Mouse (Mus musculus) kidney, embryonic 16.5 days (tissue): ENCODE measurements around the gene Aldh3b2. TPM values are rescaled to one million over a fixed set of nuclear protein-coding genes. Genes with fewer than 3 reads are reported as not detected.

Source experiments
- ATAC-seq: fragments of 200-750 bp; cut with Nextera tagmentation; 2 replicates; pipeline ENCODE4 v1.8.0; 2017; ENCODE audit warnings: moderate TSS enrichment; ENCODE audit not compliant: low FRiP score, low TSS enrichment
- H3K27ac ChIP-seq: fragments of 300-500 bp; sonication (generic); 2 replicates; pipeline ENCODE4 v1.5.1; 2014; ENCODE audit warnings: low read length
- H3K27me3 ChIP-seq: fragments of 300-500 bp; sonication (generic); 2 replicates; pipeline ENCODE4 v1.6.1; 2014; ENCODE audit warnings: low read length, control low read depth, mixed read lengths; ENCODE audit not compliant: insufficient read depth
- H3K36me3 ChIP-seq: fragments of 300-500 bp; sonication (generic); 2 replicates; pipeline ENCODE4 v1.6.1; 2014; ENCODE audit warnings: low read length, control low read depth, mixed read lengths; ENCODE audit not compliant: insufficient read depth
- H3K4me1 ChIP-seq: fragments of 300-500 bp; sonication (generic); 2 replicates; pipeline ENCODE4 v1.6.1; 2014; ENCODE audit warnings: low read length, control low read depth, mixed read lengths; ENCODE audit not compliant: insufficient read depth
- H3K4me2 ChIP-seq: fragments of 300-500 bp; sonication (generic); replicated peaks from 2 replicates; pipeline ENCODE4 v1.6.1; 2014; ENCODE audit warnings: low read depth, low read length
- H3K4me3 ChIP-seq: fragments of 300-500 bp; sonication (generic); 2 replicates; pipeline ENCODE4 v1.5.1; 2014; ENCODE audit warnings: mild to moderate bottlenecking, low read length
- H3K9ac ChIP-seq: fragments of 300-500 bp; sonication (generic); replicated peaks from 2 replicates; pipeline ENCODE4 v1.6.1; 2014; ENCODE audit warnings: low read length
- H3K9me3 ChIP-seq: fragments of 300-500 bp; sonication (generic); 2 replicates; pipeline ENCODE4 v1.6.1; 2016; ENCODE audit warnings: low read length, control low read depth
- WGBS: fragments of 180-500 bp; shearing (Covaris S2); extraction: QIAGEN DNeasy Blood & Tissue Kit; methylation state at CpG from one replicate; pipeline ENCODE4 v1.1.7; 2014; 5-methylcytosine and 5-hydroxymethylcytosine counted together
- polyA plus RNA-seq: library from polyadenylated mRNA; unstranded; fragments of >200 nt; fragmentation: Nextera tagmentation; extraction: Ambion mirVana; gene quantifications from 2 replicates; pipeline ENCODE4 v1.2.1, GENCODE M21; 2015

The Aldh3b2 gene
- polyA plus RNA-seq, 1 experiment from 2014 or later = 5.1 TPM

- Histone ChIP-seq H3K4me3 (no peak within 1 kb of the TSS), H3K27me3 (no peaks in the 10 kb centered on the region), H3K9me3 (no peaks in the 10 kb centered on the region), H3K9ac (0 out of 2 replicates have a peak within 1 kb of the TSS, but pooled peaks have one; percentile 32), H3K27ac (peak within 1 kb of the TSS; percentile 80), H3K36me3 (no peaks in the 10 kb centered on the region), H3K4me1 (peaks cover 21% of the 10 kb centered on the region), H3K4me2 (no peak within 1 kb of the TSS)
- WGBS = 42% methylated on average over 12 of the region's 12 CpGs
- peak; percentile 67 for ATAC-seq
Measured at GRCm38 (mm10) chr19:3929211-3929941, 42.8 kb upstream of the Aldh3b2 start, which contains the start of gene Aldh3b1. Aldh3b1 (minus strand) TSS chr19:3929808.

DNA sequence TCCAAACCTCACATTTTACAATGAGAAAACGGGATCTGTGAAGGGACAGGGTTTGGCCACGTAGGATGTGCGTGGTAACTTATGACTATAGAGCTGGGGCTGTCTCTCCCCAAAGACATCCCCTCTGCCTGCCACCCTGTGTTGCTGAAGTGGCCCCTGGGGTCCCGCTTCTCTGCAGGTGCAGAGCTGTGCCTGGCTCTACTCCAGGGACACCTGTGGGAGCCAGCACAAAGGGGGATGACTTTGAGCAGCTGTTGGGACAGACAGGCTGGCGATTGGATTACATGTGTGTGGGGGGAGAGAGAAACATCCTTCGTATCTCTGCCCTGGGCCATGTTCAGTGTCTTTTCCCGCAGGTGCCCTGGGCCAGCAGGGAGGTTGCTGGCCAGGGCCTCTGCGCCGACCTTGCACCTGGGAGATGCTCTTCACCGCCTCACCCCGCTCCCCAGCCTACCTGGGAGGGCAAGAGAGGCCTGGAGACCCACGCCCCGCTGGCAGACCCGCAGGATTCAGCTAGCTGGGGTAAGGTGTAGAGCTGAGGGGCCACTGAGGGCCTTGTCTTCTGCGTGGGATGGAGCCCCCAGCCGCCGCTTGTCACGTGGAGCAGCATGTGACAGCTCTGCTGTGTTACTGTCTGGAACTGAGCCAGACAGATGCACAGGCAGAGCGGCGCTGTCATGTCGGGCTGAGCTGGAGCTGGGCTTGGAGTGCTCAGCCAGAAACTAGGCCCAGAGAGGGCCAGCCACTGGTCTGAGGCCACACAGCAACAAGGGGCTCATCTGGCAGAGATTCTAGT lies 41.7 kb upstream of the Aldh3b2 start:
- H3K27me3 ChIP-seq = no peaks in the 10 kb centered on the region
- H3K27ac ChIP-seq = peak overlapping the region; percentile 80; the same call in 1 of the 2 replicates
- H3K4me3 ChIP-seq = no peak overlapping the region
- H3K4me1 ChIP-seq = peaks cover 25% of the 10 kb centered on the region
- no peak for ATAC-seq
- H3K9ac ChIP-seq = 0 out of 2 replicates have a peak overlapping the region, but pooled peaks have one; percentile 32
- H3K36me3 ChIP-seq = no peaks in the 10 kb centered on the region
- 49% methylated on average over 21 of the region's 21 CpGs for WGBS
- no peak overlapping the region for H3K4me2 ChIP-seq
- H3K9me3 ChIP-seq = no peaks in the 10 kb centered on the region

DNA sequence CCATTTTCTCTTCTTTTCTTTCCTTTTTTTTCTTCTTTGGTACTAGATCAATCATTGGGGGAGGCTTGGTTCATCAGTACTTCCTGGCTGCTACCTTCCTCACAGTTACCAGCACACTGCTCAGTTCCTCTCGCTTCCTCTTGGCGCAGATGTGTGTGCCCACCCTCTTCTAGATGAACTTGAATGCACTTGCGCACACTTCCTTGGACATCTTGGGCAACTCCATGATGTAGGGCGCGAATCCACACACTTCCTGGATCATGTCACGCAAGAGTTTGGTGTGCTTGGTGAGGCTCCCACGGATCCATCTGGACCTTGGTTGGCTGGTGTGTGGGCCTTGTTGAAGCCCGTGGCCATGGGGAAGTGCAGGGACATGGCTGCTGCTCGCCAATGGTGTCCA lies 40.4 kb upstream of the Aldh3b2 start:
- Histone ChIP-seq H3K4me2 (no peak overlapping the region), H3K4me1 (peaks cover 34% of the 10 kb centered on the region), H3K27ac (no peak overlapping the region), H3K4me3 (no peak overlapping the region), H3K27me3 (no peaks in the 10 kb centered on the region), H3K36me3 (no peaks in the 10 kb centered on the region), H3K9me3 (no peaks in the 10 kb centered on the region), H3K9ac (no peak overlapping the region)
- WGBS = 93% methylated on average over 9 of the region's 9 CpGs
- ATAC-seq = no peak

GRCm38 (mm10) chr19:3935032-3935895 lies 36.9 kb upstream of the Aldh3b2 start, which contains the start of gene Unc93b1:
Unc93b1 (plus strand) TSS chr19:3935186.
- H3K27me3 ChIP-seq = no peaks in the 10 kb centered on the region
- peak within 1 kb of the TSS; percentile 82 for H3K4me2 ChIP-seq
- peak within 1 kb of the TSS; percentile 60 for H3K4me3 ChIP-seq
- peaks cover 21% of the 10 kb centered on the region for H3K4me1 ChIP-seq
- peak within 1 kb of the TSS; percentile 12; the same call in 1 of the 2 replicates for H3K27ac ChIP-seq
- ATAC-seq = peak; percentile 92
- no peaks in the 10 kb centered on the region for H3K36me3 ChIP-seq
- 8% methylated on average over 41 of the region's 42 CpGs for WGBS
- H3K9ac ChIP-seq = peak within 1 kb of the TSS; percentile 75
- H3K9me3 ChIP-seq = no peaks in the 10 kb centered on the region

GRCm38 (mm10) chr19:3935896-3936850 lies 36.0 kb upstream of the Aldh3b2 start:
- 0 out of 2 replicates have a peak, but pooled peaks have one; percentile 18 for ATAC-seq
- WGBS = 5% methylated on average over 22 of the region's 22 CpGs
- peak overlapping the region; percentile 12; the same call in 1 of the 2 replicates for H3K27ac ChIP-seq

DNA sequence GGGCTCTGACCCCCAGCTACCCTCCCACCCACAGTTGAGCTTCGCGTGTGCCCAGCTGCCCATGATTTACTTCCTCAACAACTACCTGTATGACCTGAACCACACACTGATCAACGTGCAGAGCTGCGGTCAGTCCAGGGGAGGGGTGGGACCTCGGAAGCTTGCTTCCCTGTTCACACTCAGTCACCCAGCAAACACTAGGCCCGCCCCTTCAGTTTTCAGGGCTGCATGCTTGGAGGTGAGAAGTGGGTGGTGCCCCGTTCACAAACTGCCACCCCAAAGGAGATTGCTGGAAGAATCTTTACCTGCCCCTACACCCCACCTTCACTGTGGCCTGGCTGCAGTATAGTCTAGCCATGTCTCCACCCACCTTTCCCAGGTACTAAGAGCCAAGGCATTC lies 29.8 kb upstream of the Aldh3b2 start:
- WGBS = 79% methylated on average over 7 of the region's 7 CpGs
- H3K4me3 ChIP-seq = no peak overlapping the region
- no peaks in the 10 kb centered on the region for H3K27me3 ChIP-seq
- no peak overlapping the region for H3K9ac ChIP-seq
- H3K36me3 ChIP-seq = no peaks in the 10 kb centered on the region
- H3K27ac ChIP-seq = no peak overlapping the region
- H3K4me2 ChIP-seq = no peak overlapping the region
- no peaks in the 10 kb centered on the region for H3K9me3 ChIP-seq
- peaks cover 6% of the 10 kb centered on the region for H3K4me1 ChIP-seq
- 0 out of 2 replicates have a peak, but pooled peaks have one; percentile 37 for ATAC-seq

More at GRCm38 (mm10) chr19:3935896-3936850, 36.0 kb upstream of the Aldh3b2 start:
- H3K27me3 ChIP-seq = no peaks in the 10 kb centered on the region
- H3K4me3 ChIP-seq = peak overlapping the region; percentile 60
- no peaks in the 10 kb centered on the region for H3K36me3 ChIP-seq
- no peaks in the 10 kb centered on the region for H3K9me3 ChIP-seq
- peaks cover 13% of the 10 kb centered on the region; the same call in 1 of the 2 replicates for H3K4me1 ChIP-seq
- peak overlapping the region; percentile 75 for H3K9ac ChIP-seq
- H3K4me2 ChIP-seq = peak overlapping the region; percentile 82

DNA sequence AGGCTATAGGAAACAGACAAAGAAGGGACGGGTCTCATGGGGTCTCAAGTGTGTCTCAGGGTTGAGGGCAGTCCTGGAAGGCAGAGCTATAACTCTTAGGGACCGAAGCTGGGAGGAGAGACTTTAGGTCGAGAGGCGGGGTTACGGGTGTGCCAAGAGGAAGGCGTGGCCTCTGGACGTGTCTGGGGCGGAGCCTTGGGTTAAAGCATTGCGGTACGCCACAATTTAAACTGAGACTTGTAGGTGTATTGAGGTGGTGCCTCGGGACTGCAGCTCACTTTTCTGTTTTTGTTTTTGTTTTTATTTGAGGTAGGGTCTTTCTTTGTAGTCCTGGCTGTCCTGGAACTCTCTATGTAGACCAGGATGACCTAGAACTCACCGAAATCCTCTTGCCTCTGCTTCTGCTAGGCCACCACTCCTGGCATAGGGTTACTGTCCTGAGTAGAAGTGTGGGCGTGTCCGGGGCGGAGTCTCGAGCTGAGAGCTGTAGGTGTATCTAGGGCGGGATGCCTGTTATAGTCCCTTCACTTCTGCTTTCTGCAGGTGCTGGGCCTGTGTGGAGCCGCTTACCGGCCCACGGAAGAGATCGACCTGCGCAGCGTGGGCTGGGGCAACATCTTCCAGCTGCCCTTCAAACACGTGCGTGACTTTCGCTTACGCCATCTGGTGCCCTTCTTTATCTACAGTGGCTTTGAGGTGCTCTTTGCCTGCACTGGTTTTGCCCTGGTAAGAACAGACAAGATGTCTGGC lies 29.0 kb upstream of the Aldh3b2 start:
- Histone ChIP-seq H3K9me3 (no peaks in the 10 kb centered on the region), H3K4me2 (peak overlapping the region; percentile 36), H3K4me3 (no peak overlapping the region), H3K36me3 (no peaks in the 10 kb centered on the region), H3K9ac (no peak overlapping the region), H3K4me1 (peaks cover 6% of the 10 kb centered on the region), H3K27me3 (no peaks in the 10 kb centered on the region), H3K27ac (no peak overlapping the region)
- ATAC-seq = no peak
- WGBS = 22% methylated on average over 27 of the region's 27 CpGs

- no peak overlapping the region for H3K27ac ChIP-seq
- peaks cover 6% of the 10 kb centered on the region for H3K4me1 ChIP-seq
- no peaks in the 10 kb centered on the region for H3K27me3 ChIP-seq
- no peak overlapping the region for H3K9ac ChIP-seq
- no peaks in the 10 kb centered on the region for H3K36me3 ChIP-seq
- no peaks in the 10 kb centered on the region for H3K9me3 ChIP-seq
- 31% methylated on average over 10 of the region's 10 CpGs for WGBS
- H3K4me2 ChIP-seq = no peak overlapping the region
- ATAC-seq = no peak
- H3K4me3 ChIP-seq = no peak overlapping the region
Measured at GRCm38 (mm10) chr19:3945872-3946564, 26.1 kb upstream of the Aldh3b2 start.
